Mouse (Mus musculus): ENCODE measurements around the gene Lrrc8b.

- TF ChIP-seq CTCF (conservative IDR thresholded peaks at IDR 0.05; ENCODE audit: insufficient read depth, insufficient read length, low read depth, low read length) = no peak
- no peak for TF ChIP-seq POLR2A (IDR thresholded peaks at IDR 0.05; ENCODE audit: low read depth, low read length)
Observed at GRCm38 (mm10) chr5:105490211-105490610, 74.6 kb downstream of the Lrrc8b start.

All from kidney, adult 2 months (tissue).